Mouse (Mus musculus) adrenal gland, adult (tissue): ENCODE results near the gene B3galt1.

Source experiments
- DNase-seq, 2 experiments: peaks; one replicate each; pipeline ENCODE4 v3.0.0; 2022 to 2023; ENCODE audit warnings: low spot score in 1 of 2; ENCODE audit not compliant: inconsistent age in 2 of 2

B3galt1 gene

GRCm38 (mm10) chr2:67902651-67903292 lies 337.1 kb downstream of the B3galt1 start:
- DNase-seq, result no peak

- DNase-seq, result no peak
Observed at GRCm38 (mm10) chr2:67903769-67904168, 338.1 kb downstream of the B3galt1 start.

DNA sequence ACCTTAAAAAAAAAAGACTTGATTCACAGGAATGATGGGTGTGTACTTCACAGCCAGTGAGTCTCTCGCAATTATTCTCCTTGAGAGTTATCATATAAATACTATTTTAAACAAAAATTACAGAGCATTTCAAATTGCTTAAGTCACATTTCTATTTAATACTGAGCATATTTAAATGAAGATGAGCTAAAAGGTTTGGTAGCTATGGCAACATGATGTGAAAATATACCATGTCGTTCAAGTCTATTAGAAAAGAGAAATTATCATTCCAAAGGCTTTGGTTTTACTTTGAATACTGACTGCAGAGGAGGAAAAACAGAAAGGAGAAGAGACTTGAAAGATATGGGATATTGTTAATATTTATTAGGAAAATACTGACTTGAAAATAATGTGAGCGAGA lies 366.3 kb downstream of the B3galt1 start:
- no peak for DNase-seq

- no peak for DNase-seq
Observed at GRCm38 (mm10) chr2:67948408-67948807, 382.7 kb downstream of the B3galt1 start.

DNA sequence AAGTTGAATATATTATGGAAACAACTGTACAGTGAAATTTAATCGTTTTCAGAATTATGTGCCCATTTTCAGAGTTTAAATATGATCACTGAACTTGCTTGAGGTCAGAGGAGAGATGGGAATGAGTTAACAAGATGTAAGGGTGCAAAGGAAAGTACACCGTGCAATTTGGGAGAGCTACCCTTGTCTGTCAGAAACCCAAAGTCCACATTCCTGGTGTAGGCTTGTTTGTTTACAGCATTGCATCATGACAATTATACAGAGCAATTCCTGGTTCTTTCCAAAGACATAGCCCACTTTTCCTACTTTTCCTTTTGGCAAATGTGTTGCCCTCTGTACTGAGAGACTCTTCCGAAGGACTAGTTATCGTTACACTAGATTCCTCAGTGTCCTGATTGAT lies 390.5 kb downstream of the B3galt1 start:
- DNase-seq, result no peak

DNA sequence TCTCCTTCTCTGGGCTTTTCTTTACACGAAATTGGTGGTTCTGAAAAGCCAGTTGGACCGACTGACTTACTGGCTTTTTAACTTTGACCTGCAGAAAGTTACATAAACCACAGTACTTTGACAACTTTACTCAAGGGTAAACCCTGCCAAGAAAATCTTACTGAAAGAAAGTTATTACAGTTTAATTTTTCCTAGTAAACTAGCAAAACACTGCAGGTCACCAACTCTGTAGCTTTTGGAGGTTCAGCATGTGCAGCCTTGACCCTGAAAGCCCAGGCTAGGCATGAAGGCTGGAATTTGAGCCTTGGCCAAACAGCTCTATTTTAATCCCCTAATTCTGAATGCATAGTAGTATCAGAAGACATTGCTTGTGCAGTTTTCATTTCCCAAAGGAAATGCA lies 391.9 kb downstream of the B3galt1 start:
- peak in 1 of 2 experiments; percentile 34 for DNase-seq

DNA sequence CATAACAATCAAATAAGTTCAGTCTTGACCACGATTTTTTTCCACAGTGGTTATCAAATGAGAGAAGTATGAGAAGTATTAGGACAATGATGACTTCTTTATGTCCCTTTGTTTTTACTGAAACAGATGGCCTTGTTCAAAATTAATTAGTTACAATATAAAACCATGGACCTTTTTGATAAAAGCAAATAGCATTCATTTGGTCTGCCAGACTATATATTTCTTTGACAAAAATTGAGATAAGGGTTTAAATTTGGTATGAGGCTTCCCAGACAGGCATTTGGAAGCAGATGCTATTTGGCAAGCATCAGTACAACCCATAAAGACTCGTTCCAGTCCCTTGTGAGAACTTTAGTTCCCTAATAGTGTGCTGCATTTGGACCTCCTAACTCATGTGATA lies 395.0 kb downstream of the B3galt1 start:
- DNase-seq, result peak in 1 of 2 experiments; percentile 14

DNA sequence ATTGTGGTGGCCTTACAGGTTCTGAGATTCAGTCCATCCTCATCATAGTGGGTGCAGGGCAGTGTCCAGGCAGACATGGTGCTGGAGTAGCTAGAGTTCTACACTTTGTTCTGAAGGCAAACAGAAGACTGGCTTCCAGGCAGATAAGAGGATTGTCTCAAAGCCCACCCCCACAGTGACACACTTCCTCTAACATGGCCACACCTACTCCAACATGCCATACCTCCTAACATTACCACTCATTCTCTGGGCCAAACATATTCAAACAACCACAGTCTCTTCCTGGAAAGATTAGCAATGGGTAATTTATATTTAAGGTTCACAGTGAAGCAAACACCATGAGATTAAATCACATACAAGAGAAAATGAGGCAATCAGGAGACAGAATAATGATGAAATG lies 403.1 kb downstream of the B3galt1 start:
- no peak for DNase-seq

DNA sequence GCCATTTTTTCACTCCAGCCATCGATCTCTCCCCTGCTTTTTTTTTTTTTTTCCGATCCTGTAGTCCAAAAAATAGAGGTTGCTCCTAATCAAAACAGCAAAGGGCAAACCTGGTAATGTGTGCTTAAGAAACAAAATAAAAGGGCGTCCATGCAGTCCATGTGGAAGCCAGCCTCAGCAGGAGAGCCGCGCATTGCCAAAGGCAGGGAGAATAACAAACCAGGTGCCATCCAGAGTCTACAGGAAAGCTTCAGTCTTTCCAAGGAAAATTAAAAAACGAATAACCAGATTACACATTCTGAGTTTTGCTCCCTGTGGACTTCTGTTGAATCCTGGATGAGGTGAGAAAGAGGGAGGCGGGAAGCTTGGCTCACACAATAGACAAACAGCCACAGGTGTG lies 405.4 kb downstream of the B3galt1 start:
- DNase-seq, result no peak

DNA sequence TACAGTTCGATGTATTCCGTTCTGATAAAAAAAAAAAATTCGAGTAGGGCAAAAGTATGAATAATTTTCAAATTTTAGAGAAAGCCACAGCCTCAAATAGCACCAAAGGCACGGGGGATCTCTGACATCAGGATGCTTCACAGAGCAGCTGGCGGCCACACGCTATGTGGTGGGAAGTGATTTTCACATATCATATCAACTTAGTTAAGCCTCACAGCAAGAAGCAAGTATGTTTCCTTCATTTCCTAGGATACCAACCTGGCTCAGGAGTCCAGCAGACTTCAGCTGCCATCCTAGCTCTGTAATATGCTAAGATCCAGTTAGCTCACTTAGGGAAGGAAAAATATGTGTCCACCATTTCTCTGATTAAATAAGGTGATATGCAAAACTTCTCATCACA lies 405.9 kb downstream of the B3galt1 start:
- DNase-seq, result no peak

GRCm38 (mm10) chr2:67975764-67976163 lies 410.1 kb downstream of the B3galt1 start:
- no peak for DNase-seq

DNA sequence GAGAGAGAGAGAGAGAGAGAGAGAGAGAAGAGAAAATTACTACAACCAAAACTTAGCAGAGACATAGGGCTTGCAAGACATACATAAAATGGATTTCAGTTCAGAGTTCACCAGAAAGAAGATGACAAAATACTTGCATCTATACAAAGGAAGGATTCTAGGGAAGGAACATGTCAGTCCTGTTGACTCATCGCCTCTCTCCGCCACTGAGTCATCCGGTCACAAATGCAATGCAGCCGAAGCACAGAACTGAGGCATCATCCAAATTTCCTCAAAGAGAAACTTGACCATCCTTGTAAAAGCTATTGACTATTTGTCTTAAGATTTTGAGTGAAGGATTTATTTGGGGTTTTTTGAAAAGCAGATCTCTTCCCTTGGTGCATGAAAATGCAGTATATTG lies 410.8 kb downstream of the B3galt1 start:
- no peak for DNase-seq

DNA sequence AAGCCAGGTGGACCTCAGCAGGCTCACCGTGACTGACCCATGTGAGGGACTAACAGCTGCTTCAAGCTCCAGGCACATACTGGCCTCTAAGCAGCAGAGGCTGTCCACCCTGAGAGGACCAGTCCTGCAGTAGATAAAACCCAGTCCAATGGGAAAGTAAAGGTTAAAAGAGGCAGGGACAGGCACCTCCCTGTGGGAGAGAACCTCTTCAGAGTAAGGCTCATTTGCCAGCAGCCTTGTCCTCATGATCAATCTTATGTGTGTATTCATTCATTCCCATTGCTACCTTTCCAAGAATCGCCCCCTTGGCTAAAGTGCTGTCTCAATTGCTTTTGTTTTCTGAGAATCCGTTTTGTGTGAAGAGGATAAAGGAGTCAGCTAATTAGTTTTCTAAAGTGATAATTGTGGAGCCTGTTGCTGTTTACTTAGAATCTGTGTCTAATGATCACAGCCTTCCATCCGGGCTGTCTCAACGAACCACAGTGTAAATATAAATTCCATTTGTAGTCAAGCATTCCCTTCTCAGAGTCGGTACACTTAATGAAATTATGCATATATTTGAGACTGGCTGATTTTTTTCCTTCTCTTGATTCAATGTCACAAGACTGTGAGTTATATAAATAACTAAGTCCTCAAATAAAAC lies 412.1 kb downstream of the B3galt1 start:
- no peak for DNase-seq

DNA sequence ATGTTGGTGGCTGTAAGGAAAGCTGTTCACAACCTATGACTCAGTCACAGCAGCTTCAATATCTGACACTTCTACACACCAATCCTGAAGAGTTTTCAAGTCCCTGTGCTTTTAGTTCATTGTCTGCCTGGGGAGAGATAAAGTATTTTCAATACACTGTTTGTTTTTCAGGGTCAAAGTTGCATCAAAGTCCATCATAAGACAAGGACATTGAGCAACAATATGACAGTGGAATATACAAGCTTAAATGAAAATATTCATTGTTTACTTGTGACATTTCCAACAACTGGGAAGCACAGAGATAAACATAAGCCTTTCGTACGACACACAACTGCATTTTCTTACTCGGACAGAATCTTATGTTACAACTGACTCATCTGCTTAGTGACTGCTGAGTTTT lies 417.9 kb downstream of the B3galt1 start:
- DNase-seq, result no peak

- no peak for DNase-seq
Observed at GRCm38 (mm10) chr2:67985133-67985532, 419.5 kb downstream of the B3galt1 start.

DNA sequence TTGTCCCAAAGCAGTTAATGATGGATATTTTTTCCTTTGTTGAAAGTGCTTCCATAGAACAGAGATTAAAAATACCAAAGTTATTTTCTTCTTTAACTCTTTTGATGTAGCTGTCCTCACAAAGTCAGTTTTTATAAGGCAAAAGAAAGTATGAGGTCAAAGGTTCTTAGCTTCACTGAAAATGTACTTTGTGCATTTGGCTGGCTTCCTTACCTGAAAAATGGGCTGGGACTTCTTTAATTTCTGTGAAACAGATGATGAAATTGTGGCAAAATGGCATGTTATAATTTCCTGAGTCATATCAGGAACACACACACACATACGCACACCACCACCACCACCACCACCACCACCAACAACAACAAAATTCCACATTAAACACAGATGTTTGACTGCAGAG lies 427.8 kb downstream of the B3galt1 start:
- no peak for DNase-seq

DNA sequence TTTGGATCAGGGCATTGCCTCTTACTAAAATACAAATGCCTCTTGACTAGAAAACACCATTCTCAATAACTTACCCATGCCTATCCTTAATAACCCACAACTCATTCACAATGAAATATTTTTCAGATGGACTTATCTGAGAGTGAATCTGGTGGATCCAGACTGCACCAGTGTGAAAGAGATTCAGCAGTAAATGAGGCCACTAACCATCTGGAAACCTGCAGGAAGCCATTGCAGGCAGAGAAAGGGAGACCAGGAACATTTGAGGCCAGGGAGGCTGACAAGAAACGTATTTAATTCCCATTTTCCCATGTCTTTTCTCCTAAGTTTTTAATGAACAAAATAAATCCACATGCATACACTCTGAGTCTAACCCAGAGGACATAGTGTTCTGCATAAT lies 437.4 kb downstream of the B3galt1 start:
- DNase-seq, result no peak

DNA sequence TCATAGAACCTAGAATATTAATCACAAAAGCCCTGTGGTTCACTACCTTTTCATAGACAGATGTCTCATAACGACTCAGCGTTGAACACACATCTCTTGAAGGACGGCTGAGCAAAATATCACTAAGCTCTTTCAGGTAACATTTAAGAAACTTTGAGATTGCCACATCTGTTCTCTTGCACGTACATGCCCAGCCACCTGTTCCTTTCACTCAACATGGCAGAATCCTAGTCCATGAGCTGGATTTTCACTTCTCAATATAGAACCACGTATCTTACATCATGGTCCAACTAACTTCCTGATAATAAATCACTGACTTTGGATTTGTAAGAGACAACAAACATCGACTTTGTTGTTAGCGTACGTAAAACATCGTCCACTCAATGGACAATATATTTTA lies 439.5 kb downstream of the B3galt1 start:
- DNase-seq, result no peak

DNA sequence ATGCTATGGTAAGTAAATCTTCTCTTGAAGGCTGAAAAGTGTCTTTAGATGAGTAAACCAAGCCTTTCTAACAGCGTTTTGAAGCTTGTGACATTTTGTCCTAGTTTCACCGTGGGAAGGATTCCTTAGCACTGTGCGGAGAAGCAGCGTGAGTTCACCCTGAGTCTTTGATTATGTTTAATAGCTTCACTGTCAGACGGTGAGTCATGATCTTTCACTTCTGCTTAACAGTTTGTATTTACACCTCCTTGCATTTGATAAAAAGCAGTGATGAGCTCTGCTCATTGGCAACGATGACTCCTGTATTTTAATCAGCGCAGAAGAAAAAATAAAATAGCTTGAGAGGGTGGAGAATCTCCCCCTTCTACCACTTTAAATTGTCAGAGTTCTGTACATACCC lies 440.0 kb downstream of the B3galt1 start:
- no peak for DNase-seq

GRCm38 (mm10) chr2:68011336-68011735 lies 445.7 kb downstream of the B3galt1 start:
- DNase-seq, result no peak

- no peak for DNase-seq
Observed at GRCm38 (mm10) chr2:68020251-68020680, 454.6 kb downstream of the B3galt1 start.

DNA sequence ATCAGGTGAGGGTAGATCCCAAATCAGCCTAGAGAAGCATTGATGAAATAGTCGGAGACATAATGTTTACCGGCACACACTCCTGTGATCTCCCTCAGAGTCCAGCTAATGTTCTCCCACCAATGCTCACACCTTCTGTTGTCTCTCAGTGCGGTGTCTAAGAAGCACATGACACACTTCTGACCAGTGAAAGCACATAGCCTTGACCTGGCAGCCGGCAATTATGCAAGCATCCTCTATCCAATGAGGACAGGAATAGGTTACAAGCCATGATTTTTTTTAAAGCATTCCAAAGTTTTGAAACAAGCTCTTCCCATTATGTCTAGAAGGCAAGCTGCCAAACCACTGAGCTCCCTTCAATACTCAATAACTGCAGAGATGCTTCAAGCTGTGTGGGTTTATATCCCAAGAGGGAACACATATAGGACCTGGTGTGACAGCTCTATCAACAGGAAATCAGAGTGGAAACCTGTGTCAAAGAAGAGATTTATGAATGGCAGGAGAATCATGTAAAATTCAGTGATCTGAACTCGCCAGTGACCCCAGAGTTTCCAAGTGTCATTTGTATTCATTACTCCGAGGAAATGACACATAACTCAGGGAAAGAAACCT lies 456.0 kb downstream of the B3galt1 start:
- DNase-seq, result no peak

DNA sequence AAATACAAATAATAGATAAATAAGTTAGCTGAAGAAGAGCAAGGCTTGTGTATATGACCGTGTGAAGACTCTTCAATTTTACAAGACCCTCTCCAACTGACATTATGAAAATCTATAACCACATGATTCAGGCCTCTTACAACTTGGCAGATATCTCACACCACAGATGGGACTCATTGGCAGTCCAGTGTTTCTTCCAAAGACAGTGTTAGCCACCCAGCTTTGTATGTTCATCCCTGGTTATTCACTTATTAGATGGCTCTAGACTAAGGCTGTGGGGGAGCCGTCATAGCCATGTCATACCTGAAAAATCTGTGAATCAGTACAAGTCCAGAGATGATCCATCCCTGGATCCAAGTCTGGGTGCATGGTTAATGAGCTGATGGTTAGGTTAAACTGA lies 463.1 kb downstream of the B3galt1 start:
- no peak for DNase-seq
